Mouse (Mus musculus): ENCODE measurements at regions not wholly inside any gene's neighbourhood (a gene's known extent, or its start where the extent isn't known, plus 50 kb on each side); places are given as distances from the start of the nearest gene placed in this dataset.

DNA sequence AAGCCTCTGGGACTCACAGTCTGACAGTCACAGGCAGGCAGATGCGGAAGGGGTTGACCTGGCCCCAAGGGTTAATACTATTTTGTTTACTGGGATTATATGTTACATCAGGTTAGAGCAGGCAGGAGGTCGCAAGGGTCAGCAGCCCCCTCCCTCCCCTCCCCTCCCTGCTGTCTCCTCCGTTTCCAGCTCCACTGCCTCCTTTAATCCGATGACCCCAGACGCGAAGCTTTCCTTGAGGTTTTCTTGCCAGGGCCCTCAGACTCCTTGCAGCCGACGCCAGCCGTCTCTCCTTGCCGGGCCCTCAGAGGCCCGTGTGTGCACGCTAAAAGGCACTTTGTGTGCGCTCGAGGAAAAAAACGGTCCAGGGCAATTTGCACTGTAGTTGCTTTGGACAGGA, 438.6 kb downstream of the Med13l start:
- Histone ChIP-seq H3K9me3 (replicated peaks) (no peaks in the 10 kb centered on the region), H3K27me3 (ENCODE audit: low read depth, poor library complexity, severe bottlenecking) (peaks cover 59% of the 10 kb centered on the region), H3K27ac (peak overlapping the region; percentile 62; the same call in 1 of the 2 replicates), H3K4me3 (peak overlapping the region; percentile 10; the same call in 1 of the 2 replicates), H3K36me3 (no peaks in the 10 kb centered on the region), H3K4me1 (peaks cover 13% of the 10 kb centered on the region)
- no peak for DNase-seq (ENCODE audit: low spot score)
- WGBS, result under 1% methylated on average over 15 of the region's 15 CpGs

- Histone ChIP-seq H3K4me1 (peaks cover 38% of the 10 kb centered on the region), H3K27ac (peak overlapping the region; percentile 87), H3K36me3 (no peaks in the 10 kb centered on the region), H3K9me3 (replicated peaks) (no peaks in the 10 kb centered on the region), H3K4me3 (peak overlapping the region; percentile 55), H3K27me3 (ENCODE audit: low read depth, poor library complexity, severe bottlenecking) (peaks cover 82% of the 10 kb centered on the region)
- DNase-seq (ENCODE audit: low spot score), result peak; percentile 67
- WGBS, result 1% methylated on average over 34 of the region's 34 CpGs
Observed at GRCm38 (mm10) chr5:119005825-119006471, 445.5 kb downstream of the Med13l start.

- Histone ChIP-seq H3K4me1 (peaks cover 39% of the 10 kb centered on the region), H3K36me3 (no peaks in the 10 kb centered on the region), H3K9me3 (replicated peaks) (no peaks in the 10 kb centered on the region), H3K27me3 (ENCODE audit: low read depth, poor library complexity, severe bottlenecking) (peaks cover 78% of the 10 kb centered on the region), H3K27ac (peak overlapping the region; percentile 67), H3K4me3 (no peak overlapping the region)
- WGBS, result 64% methylated on average over 14 of the region's 14 CpGs
- no peak for DNase-seq (ENCODE audit: low spot score)
Observed at GRCm38 (mm10) chr5:119010048-119010447, 449.6 kb downstream of the Med13l start.

DNA sequence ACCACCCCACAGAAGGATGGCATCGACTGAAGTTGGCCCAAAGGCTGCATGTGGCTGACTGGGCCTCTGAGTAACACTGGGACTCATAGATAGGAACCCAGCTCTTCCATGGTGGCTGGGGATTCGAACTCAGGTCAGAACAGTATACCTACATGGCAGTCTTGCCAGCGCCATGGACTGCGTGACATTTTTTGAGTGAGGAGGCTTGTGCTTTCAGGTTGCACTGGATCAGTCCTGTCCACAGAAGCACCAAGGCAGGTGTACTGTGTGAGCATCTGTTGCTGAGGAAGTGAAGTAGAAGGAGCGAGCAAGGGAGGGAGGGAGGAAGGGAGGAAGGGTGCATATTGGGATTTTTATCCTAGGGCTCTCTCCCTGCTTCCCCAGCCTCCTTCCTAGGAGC, 454.7 kb downstream of the Med13l start:
- DNase-seq (ENCODE audit: low spot score), result no peak
- H3K4me1 ChIP-seq, result peaks cover 25% of the 10 kb centered on the region
- H3K9me3 ChIP-seq (replicated peaks), result no peaks in the 10 kb centered on the region
- 80% methylated on average over 5 of the region's 5 CpGs for whole genome bisulfite sequencing
- no peaks in the 10 kb centered on the region for H3K36me3 ChIP-seq
- peaks cover 40% of the 10 kb centered on the region for H3K27me3 ChIP-seq (ENCODE audit: low read depth, poor library complexity, severe bottlenecking)
- peak overlapping the region; percentile 36 for H3K27ac ChIP-seq
- no peak overlapping the region for H3K4me3 ChIP-seq

- no peak for DNase-seq (ENCODE audit: low spot score)
- WGBS, result 7% methylated on average over 15 of the region's 15 CpGs
- Histone ChIP-seq H3K27me3 (ENCODE audit: low read depth, poor library complexity, severe bottlenecking) (peaks cover 46% of the 10 kb centered on the region), H3K9me3 (replicated peaks) (no peaks in the 10 kb centered on the region), H3K36me3 (no peaks in the 10 kb centered on the region), H3K27ac (peak overlapping the region; percentile 36; the same call in 1 of the 2 replicates), H3K4me3 (peak overlapping the region; percentile 15; the same call in 1 of the 2 replicates), H3K4me1 (peaks cover 20% of the 10 kb centered on the region)
Observed at GRCm38 (mm10) chr5:119015606-119016255, 455.3 kb downstream of the Med13l start.

DNA sequence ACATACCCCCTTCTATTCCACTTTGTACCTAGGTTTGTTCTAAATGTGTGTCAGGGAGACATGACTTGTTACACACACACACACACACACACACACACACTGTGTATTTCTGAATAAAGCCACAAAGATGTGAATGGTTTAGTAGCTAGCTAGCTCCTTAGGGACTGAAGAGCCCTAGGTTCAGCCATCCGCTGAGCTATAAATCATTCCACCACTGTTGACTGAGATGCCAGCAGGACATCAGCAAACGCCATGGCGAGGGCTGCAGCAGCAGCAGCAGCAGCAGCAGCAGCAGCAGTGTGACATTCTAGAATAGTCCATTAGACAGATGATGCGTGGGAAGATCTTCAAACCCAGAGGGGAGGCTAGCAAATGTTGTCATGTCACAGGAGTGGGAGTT, 455.9 kb downstream of the Med13l start:
- Histone ChIP-seq H3K4me3 (no peak overlapping the region), H3K27ac (no peak overlapping the region), H3K4me1 (peaks cover 23% of the 10 kb centered on the region), H3K36me3 (no peaks in the 10 kb centered on the region), H3K27me3 (ENCODE audit: low read depth, poor library complexity, severe bottlenecking) (peaks cover 47% of the 10 kb centered on the region), H3K9me3 (replicated peaks) (no peaks in the 10 kb centered on the region)
- peak; percentile 45 for DNase-seq (ENCODE audit: low spot score)
- 20% methylated on average over 4 of the region's 4 CpGs for WGBS

DNA sequence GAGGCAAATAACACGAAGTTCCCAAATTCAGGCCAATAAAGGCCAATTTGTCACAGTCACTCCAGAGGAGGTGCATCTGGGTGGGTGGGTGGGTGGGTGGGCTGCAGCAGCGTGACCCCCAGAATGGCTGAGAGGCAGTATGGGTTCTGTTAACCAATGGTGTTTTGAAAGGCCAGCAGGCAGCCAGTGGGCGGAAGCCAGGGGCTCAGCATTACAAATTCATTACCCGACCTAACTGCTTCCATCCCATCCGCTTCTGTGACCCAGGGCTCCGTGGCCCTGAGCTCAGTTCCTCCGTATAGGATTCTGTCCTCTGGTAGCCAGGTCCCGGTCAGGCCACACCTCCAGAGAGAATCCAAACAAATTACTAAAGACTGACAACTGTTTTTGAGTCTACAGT, 463.5 kb downstream of the Med13l start:
- DNase-seq (ENCODE audit: low spot score), result no peak
- Histone ChIP-seq H3K36me3 (no peaks in the 10 kb centered on the region), H3K4me1 (peaks cover 25% of the 10 kb centered on the region), H3K27me3 (ENCODE audit: low read depth, poor library complexity, severe bottlenecking) (peaks cover 59% of the 10 kb centered on the region), H3K4me3 (no peak overlapping the region), H3K27ac (peak overlapping the region; percentile 38; the same call in 1 of the 2 replicates), H3K9me3 (replicated peaks) (no peaks in the 10 kb centered on the region)
- WGBS, result 46% methylated on average over 8 of the region's 8 CpGs

DNA sequence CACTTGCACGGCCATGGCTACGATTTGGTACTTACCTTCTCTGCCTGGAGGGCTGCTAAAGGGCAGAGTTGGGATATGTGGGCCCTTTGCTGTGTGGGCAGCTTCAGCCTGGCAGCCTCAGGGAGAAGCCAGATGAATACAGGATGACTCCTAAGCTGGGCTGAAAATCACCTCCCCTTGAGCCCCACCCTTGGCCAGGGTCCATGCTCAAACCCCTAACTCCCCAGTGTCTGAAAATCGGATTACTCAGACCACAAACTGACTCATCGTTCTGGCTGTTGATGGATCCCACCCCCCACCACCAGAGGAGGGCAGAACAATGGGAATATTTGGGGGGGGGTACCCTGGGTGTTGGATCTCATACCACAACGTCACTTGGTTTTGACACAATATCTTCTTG, 471.6 kb downstream of the Med13l start:
- Histone ChIP-seq H3K9me3 (replicated peaks) (no peaks in the 10 kb centered on the region), H3K4me3 (no peak overlapping the region), H3K4me1 (peaks cover 6% of the 10 kb centered on the region; the same call in 1 of the 2 replicates), H3K27ac (no peak overlapping the region), H3K36me3 (no peaks in the 10 kb centered on the region), H3K27me3 (ENCODE audit: low read depth, poor library complexity, severe bottlenecking) (peaks cover 34% of the 10 kb centered on the region)
- WGBS, result 93% methylated on average over 5 of the region's 5 CpGs
- DNase-seq (ENCODE audit: low spot score), result no peak

- Histone ChIP-seq H3K27me3 (ENCODE audit: low read depth, poor library complexity, severe bottlenecking) (peaks cover 11% of the 10 kb centered on the region; the same call in 1 of the 2 replicates), H3K27ac (peak overlapping the region; percentile 37; the same call in 1 of the 2 replicates), H3K36me3 (no peaks in the 10 kb centered on the region), H3K9me3 (replicated peaks) (no peaks in the 10 kb centered on the region), H3K4me3 (no peak overlapping the region), H3K4me1 (peaks cover 25% of the 10 kb centered on the region)
- DNase-seq (ENCODE audit: low spot score), result no peak
- 31% methylated on average over 10 of the region's 10 CpGs for WGBS
Observed at GRCm38 (mm10) chr5:119044548-119044947, 484.1 kb downstream of the Med13l start.

GRCm38 (mm10) chr5:119047581-119047980, 487.1 kb downstream of the Med13l start:
- WGBS, result 37% methylated on average over 4 of the region's 4 CpGs
- no peak for DNase-seq (ENCODE audit: low spot score)
- Histone ChIP-seq H3K4me1 (peaks cover 26% of the 10 kb centered on the region), H3K36me3 (no peaks in the 10 kb centered on the region), H3K27ac (no peak overlapping the region), H3K27me3 (ENCODE audit: low read depth, poor library complexity, severe bottlenecking) (peaks cover 12% of the 10 kb centered on the region; the same call in 1 of the 2 replicates), H3K9me3 (replicated peaks) (no peaks in the 10 kb centered on the region), H3K4me3 (no peak overlapping the region)

DNA sequence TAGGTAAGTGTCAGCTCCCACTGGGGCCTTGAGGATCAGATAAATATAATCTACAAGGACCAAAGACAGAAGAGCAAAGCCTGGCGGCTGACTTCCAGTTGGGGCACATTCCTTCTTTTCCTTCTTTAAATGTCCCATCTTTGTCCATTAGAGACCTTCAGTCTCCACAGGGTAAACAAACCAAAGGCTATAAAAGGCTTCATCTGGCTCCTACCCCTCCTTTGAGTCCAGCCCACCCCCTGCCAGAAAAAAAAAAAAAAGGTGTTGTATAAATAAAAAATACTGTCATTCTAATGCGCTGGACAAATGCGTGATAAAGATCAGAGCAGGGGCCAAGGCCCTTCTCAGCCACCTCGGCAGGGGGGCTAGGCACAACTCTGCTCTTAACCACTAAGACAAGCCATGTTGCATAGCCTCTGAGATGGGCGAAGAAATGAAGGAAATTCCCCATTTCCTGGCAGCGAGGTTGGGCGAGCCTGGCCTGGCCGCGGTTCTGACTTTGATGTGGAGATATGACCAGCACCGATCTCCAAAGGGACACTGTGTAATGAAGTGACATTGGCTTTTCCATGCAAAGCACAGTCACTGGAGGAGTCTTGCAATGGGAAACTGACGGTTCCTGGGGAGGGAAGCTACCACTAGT, 492.0 kb downstream of the Med13l start:
- no peak for DNase-seq (ENCODE audit: low spot score)
- H3K27me3 ChIP-seq (ENCODE audit: low read depth, poor library complexity, severe bottlenecking), result peaks cover 58% of the 10 kb centered on the region
- WGBS, result 21% methylated on average over 11 of the region's 11 CpGs
- H3K9me3 ChIP-seq (replicated peaks), result no peaks in the 10 kb centered on the region
- peaks cover 19% of the 10 kb centered on the region for H3K4me1 ChIP-seq
- H3K4me3 ChIP-seq, result no peak overlapping the region
- no peaks in the 10 kb centered on the region for H3K36me3 ChIP-seq
- H3K27ac ChIP-seq, result no peak overlapping the region

DNA sequence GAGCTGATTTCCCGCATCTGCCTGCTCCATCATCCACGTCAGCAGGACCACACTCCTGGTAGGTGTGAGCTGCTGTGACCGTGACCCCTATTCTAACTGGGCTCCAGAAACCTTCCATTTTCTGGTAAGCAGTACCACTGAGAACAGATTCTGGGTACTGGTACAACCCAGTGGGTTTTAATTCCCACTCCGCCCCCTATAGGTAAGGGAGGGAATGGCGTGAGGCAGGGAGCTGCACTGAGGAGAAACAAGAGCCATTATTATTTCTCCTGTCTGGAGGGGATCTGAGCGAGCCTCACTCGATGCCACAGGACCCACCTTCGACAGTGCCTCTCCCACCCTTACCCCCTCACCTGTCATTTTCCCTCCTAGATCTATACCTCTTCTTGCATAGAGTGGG, 493.3 kb downstream of the Med13l start:
- peaks cover 56% of the 10 kb centered on the region for H3K27me3 ChIP-seq (ENCODE audit: low read depth, poor library complexity, severe bottlenecking)
- H3K27ac ChIP-seq, result no peak overlapping the region
- H3K36me3 ChIP-seq, result no peaks in the 10 kb centered on the region
- H3K9me3 ChIP-seq (replicated peaks), result no peaks in the 10 kb centered on the region
- WGBS, result 86% methylated on average over 8 of the region's 8 CpGs
- no peak for DNase-seq (ENCODE audit: low spot score)
- peaks cover 28% of the 10 kb centered on the region for H3K4me1 ChIP-seq
- no peak overlapping the region for H3K4me3 ChIP-seq

DNA sequence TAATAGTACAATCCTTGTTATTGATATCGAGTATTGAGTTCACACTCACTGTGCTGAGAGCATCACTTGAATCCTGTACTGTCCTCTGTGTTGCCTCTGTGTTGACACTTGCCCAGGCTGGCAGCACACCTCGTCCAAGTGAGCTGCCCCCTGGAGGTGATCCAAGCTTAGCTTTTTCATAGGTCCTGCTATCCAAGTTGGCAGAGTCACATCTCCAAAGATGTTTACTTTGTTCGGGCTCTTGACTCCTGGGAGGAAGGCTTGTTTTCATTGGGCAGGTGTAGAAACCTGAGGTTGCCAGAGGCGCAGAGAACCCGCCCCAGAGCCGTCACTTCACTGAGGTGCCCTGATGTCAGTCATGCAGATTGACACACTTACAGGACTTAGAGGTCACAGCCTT, 493.9 kb downstream of the Med13l start:
- Histone ChIP-seq H3K4me1 (peaks cover 33% of the 10 kb centered on the region), H3K9me3 (replicated peaks) (no peaks in the 10 kb centered on the region), H3K27me3 (ENCODE audit: low read depth, poor library complexity, severe bottlenecking) (peaks cover 56% of the 10 kb centered on the region), H3K27ac (no peak overlapping the region), H3K36me3 (no peaks in the 10 kb centered on the region), H3K4me3 (no peak overlapping the region)
- no peak for DNase-seq (ENCODE audit: low spot score)
- 63% methylated on average over 6 of the region's 6 CpGs for WGBS

Measured in limb, embryonic 10.5 days (tissue).